Mouse (Mus musculus) lung, postnatal 14 days (tissue): Measurements from ENCODE around the gene Cxcr5.

Experiments used
- DNase-seq: peaks from one replicate; pipeline ENCODE4 v3.0.0; 2021

The Cxcr5 gene

DNA sequence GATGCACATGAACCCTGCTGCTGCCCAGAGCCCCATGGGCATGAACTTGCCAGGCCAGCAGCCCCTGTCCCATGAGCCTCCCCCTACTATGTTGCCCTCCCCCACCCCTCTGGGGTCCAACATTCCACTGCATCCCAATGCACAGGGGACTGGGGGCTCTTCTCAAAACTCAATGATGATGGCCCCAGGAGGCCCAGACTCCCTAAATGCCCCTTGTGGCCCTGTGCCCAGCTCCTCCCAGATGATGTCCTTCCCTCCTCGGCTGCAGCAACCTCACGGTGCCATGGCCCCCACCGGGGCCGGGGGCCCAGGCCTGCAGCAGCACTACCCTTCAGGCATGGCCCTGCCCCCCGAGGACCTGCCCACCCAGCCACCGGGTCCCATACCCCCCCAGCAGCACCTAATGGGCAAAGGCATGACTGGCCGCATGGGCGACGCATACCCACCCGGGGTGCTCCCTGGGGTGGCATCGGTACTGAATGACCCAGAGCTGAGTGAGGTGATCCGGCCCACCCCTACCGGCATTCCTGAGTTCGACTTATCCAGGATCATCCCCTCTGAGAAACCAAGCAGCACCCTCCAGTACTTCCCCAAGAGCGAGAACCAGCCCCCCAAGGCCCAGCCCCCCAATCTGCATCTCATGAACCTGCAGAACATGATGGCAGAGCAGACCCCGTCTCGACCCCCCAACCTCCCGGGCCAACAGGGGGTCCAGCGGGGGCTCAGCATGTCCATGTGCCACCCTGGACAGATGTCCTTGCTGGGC lies 52.8 kb downstream of the Cxcr5 start:
- DNase-seq = no peak

- no peak for DNase-seq
These were observed 53.5 kb downstream of the Cxcr5 start for GRCm38 (mm10) chr9:44508124-44508619.

DNA sequence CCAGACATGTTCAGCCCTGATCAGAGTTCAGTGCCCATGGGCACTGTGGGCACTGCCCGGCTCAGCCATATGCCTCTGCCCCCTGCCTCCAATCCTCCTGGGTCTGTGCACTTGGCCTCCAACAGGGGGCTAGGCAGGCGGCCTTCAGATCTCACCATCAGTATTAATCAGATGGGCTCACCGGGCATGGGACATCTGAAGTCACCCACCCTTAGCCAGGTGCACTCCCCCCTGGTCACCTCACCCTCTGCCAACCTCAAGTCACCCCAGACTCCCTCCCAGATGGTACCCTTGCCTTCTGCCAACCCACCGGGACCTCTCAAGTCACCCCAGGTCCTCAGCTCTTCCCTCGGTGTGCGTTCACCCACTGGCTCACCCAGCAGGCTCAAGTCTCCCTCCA lies 54.3 kb downstream of the Cxcr5 start:
- no peak for DNase-seq

DNA sequence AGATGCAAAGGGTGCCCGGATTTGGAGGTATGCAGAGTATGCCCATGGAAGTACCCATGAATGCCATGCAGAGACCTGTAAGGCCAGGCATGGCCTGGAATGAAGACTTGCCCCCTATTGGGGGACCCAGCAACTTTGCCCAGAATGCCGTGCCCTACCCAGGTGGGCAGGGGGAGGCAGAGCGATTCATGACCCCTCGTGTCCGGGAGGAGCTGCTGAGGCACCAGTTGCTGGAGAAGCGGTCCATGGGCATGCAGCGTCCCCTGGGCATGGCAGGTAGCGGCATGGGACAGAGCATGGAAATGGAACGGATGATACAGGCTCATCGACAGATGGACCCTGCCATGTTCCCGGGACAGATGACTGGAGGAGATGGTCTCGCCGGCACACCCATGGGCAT lies 55.1 kb downstream of the Cxcr5 start:
- DNase-seq = no peak

DNA sequence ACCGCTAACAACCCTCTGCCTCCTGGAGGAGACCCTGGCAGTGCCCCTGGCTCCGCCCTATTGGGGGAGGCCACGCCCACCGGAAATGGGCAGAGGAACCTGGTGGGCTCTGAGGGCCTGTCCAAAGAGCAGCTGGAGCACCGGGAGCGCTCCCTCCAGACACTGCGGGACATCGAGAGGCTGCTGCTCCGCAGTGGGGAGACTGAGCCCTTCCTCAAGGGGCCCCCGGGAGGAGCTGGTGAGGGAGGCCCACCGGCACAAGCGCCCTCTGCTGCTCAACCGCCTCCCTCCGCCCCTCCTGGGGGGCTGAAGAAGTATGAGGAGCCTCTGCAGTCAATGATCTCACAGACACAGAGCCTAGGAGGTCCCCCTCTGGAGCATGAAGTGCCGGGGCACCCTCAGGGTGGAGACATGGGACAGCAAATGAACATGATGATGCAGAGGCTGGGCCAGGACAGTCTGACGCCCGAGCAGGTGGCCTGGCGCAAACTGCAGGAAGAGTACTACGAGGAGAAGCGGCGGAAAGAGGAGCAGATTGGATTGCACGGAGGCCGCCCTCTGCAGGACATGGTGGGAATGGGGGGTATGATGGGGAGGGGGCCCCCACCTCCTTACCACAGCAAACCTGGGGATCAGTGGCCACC lies 55.7 kb downstream of the Cxcr5 start:
- no peak for DNase-seq

DNA sequence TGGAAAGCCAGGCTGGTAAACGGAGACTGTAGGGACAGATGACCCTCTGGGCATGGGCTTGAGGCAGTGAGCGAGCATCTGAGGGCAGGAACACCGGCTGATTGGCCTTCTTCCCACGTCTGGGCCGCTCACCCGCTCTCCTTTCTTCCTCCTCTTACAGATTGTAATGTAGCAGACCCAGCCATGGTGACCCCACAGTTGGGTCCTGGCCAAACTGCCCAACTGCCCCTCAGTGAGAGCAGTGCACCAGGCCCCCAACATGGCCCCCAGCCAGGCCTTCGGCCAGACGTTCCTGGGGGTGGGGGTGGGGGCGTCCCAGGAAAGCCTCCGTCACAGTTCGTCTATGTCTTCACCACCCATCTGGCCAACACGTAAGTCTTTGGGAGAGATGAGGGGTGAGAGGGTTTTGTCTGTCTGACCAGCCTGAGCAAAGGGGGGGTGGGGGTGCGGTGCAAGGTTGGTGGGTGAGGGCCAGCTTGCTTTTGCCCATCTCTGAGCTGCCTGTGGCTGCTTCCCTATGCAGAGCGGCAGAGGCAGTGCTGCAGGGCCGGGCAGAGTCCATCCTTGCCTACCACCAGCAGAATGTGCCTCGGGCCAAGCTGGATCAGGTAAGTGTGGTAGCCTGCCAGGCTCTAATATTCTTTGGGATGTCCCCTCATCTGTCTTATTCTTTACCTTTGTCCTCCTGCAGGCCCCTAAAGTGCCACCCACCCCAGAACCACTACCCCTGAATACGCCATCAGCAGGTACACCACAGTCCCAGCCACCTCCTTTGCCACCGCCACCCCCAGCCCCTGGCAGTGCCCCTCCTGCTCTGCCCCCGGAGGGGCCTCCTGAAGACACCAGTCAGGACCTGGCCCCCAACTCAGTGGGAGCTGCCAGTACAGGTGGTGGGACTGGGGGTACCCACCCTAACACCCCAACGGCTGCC lies 56.5 kb downstream of the Cxcr5 start:
- DNase-seq = no peak

GRCm38 (mm10) chr9:44502006-44502405 lies 59.7 kb downstream of the Cxcr5 start:
- DNase-seq = peak; percentile 90

DNA sequence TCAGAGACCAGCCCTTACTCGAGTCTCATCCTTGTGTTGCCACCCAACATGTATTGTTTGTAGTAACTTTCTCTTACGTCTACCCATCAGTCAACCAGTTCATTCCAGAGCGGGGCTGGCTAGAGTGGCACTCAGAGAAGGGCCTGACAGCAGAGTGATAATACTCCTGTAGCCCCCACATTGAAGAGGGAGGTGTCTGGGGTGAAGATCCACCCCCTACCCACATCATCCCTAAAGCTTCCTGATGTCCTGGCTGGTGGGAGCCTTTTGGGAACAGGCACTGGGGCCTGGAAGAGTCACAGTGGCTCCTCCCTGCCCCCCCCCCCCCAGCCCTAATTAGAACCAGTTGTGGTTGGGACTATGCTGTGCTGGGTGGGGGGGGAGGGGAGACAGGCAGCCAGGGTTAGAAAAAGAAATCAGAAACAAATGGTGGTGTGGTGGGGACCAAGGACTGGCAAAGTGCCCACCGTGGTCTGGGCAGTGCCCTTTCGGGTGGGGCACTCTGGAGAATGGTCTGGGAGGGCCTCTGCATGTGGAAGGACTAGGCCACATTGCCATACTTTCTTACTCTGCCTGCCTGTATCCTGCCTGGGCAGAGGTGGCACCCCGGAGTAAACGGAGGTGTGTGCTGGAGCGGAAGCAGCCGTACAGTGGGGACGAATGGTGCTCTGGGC lies 60.3 kb downstream of the Cxcr5 start:
- no peak for DNase-seq

- DNase-seq = no peak
These were observed 61.0 kb downstream of the Cxcr5 start for GRCm38 (mm10) chr9:44500638-44501175.

GRCm38 (mm10) chr9:44500163-44500533 lies 61.5 kb downstream of the Cxcr5 start:
- DNase-seq = no peak

GRCm38 (mm10) chr9:44499356-44500162 lies 62.1 kb downstream of the Cxcr5 start:
- no peak for DNase-seq

GRCm38 (mm10) chr9:44498421-44499355 lies 63.0 kb downstream of the Cxcr5 start:
- DNase-seq = peak; percentile 83

- no peak for DNase-seq
These were observed 63.9 kb downstream of the Cxcr5 start for GRCm38 (mm10) chr9:44497624-44498377.

GRCm38 (mm10) chr9:44496803-44497461 lies 64.7 kb downstream of the Cxcr5 start:
- DNase-seq = no peak

GRCm38 (mm10) chr9:44495810-44496344 lies 65.8 kb downstream of the Cxcr5 start:
- DNase-seq = no peak

- no peak for DNase-seq
These were observed 66.5 kb downstream of the Cxcr5 start for GRCm38 (mm10) chr9:44494863-44495809.

GRCm38 (mm10) chr9:44494261-44494862 lies 67.3 kb downstream of the Cxcr5 start:
- DNase-seq = no peak
